Mouse (Mus musculus) cerebral cortex, adult 2 months (tissue): ENCODE results near the gene Doc2g.

Experiments
- WGBS: fragments of 180-500 bp; shearing (Covaris S2); methylation state at CpG from one replicate; pipeline ENCODE4 v1.1.7; 2018; 5-methylcytosine and 5-hydroxymethylcytosine counted together

Gene Doc2g

GRCm38 (mm10) chr19:4055216-4055946 lies 52.3 kb downstream of the Doc2g start:
- WGBS = 75% methylated on average over 8 of the region's 8 CpGs

- 75% methylated on average over 15 of the region's 15 CpGs for WGBS
Observed at GRCm38 (mm10) chr19:4055947-4056693, 53.0 kb downstream of the Doc2g start.
